Mouse (Mus musculus) MEL (cell line): Measurements from ENCODE around the gene Socs7.

ENCODE experiments used
- CTCF ChIP-seq, 3 experiments: IDR thresholded peaks in 2 of 3; conservative IDR thresholded peaks in 1 of 3; 2 replicates each; pipeline ENCODE4 v1.5.1; 2011 to 2012; ENCODE audit warnings: low read length in 3 of 3, low read depth in 2 of 3, mild to moderate bottlenecking in 2 of 3, improper control_type of control experiment in 1 of 3, inconsistent platforms in 1 of 3, mixed read lengths in 1 of 3, moderate library complexity in 1 of 3; ENCODE audit not compliant: control insufficient read depth in 1 of 3, insufficient read depth in 1 of 3, poor library complexity in 1 of 3, severe bottlenecking in 1 of 3
- E2F4 ChIP-seq: IDR thresholded peaks from 2 replicates; pipeline ENCODE4 v1.6.1; 2011; ENCODE audit warnings: low read depth, low read length, improper control_type of control experiment, borderline replicate concordance
- MAX ChIP-seq: IDR thresholded peaks from 2 replicates; pipeline ENCODE4 v1.6.1; 2011; ENCODE audit warnings: low read length, improper control_type of control experiment
- POLR2A ChIP-seq, 2 experiments: IDR thresholded peaks; 2 replicates each; pipeline ENCODE4 v1.6.1; 2011 to 2012; ENCODE audit warnings: low read length in 2 of 2, mild to moderate bottlenecking in 2 of 2, control low read depth in 1 of 2, improper control_type of control experiment in 1 of 2, low read depth in 1 of 2, moderate library complexity in 1 of 2; ENCODE audit not compliant: control insufficient read depth in 1 of 2, insufficient read depth in 1 of 2, poor library complexity in 1 of 2
- POLR2AphosphoS2 ChIP-seq: IDR thresholded peaks from 2 replicates; pipeline ENCODE4 v1.6.1; 2011; ENCODE audit warnings: low read length, improper control_type of control experiment

DNA sequence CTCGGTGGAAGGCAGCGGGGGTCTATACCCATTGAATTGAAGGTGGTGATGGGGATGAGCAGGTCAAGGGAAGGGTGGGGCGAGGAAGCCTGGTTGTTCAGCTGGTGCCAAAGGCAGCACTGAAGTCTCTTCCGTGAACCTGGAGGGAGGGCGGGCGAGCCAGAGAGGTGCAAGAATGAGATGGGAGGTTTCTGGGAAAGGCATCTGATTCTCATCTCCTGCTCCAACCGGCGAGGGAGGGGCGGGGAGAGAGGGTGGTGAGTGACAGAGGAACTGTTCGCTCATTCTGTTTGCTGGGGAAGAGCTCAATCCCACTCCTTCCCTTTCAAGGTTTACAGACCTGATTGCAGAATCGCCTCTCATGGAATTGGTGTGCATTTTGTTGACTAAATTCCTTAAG lies 31.3 kb downstream of the Socs7 start:
- TF ChIP-seq MAX: no peak
- TF ChIP-seq E2F4: no peak
- no peak for TF ChIP-seq POLR2AphosphoS2
- TF ChIP-seq CTCF (IDR thresholded peaks at IDR 0.05 in 2 of 3, conservative IDR thresholded peaks at IDR 0.05 in 1 of 3; ENCODE audit: control insufficient read depth in 1 of 3, insufficient read depth in 1 of 3, low read depth in 2 of 3, low read length in 3 of 3, poor library complexity in 1 of 3, severe bottlenecking in 1 of 3): no peak
- no peak for TF ChIP-seq POLR2A (IDR thresholded peaks at IDR 0.05; ENCODE audit: control insufficient read depth in 1 of 2, insufficient read depth in 1 of 2, low read depth in 1 of 2, low read length in 2 of 2, poor library complexity in 1 of 2)
